Mouse (Mus musculus) macrophage (primary cell): Measurements from ENCODE around the gene Hist1h4c. TPM values are rescaled to one million over a fixed set of nuclear protein-coding genes. Genes with fewer than 3 reads are reported as not detected.

Experiments
- H3K27ac ChIP-seq: fragments of 350-480 bp; formaldehyde crosslinking; 2 replicates; pipeline ENCODE4 v1.9.0; 2021
- H3K36me3 ChIP-seq: fragments of 350-480 bp; formaldehyde crosslinking; 2 replicates; pipeline ENCODE4 v1.9.0; 2021; ENCODE audit errors: inconsistent target
- H3K4me3 ChIP-seq: fragments of 350-480 bp; formaldehyde crosslinking; 2 replicates; pipeline ENCODE4 v1.9.0; 2021; ENCODE audit errors: inconsistent target
- H3K79me2 ChIP-seq: fragments of 350-480 bp; formaldehyde crosslinking; 2 replicates; pipeline ENCODE4 v1.9.0; 2021; ENCODE audit errors: inconsistent target
- WGBS: methylation state at CpG from one replicate; pipeline ENCODE4 v1.1.7; 2026; ENCODE audit warnings: inconsistent platforms; ENCODE audit not compliant: missing documents; 5-methylcytosine and 5-hydroxymethylcytosine counted together
- polyA plus RNA-seq: library from polyadenylated mRNA; stranded (reverse); fragments of 250-400 nt; gene quantifications from 3 replicates; pipeline ENCODE4 v1.2.4, GENCODE M21; 2018; ENCODE audit warnings: inconsistent platforms

Hist1h4c gene
- polyA plus RNA-seq, 1 experiment from 2014 or later: 0.53 TPM

GRCm38 (mm10) chr13:23681990-23682582, 16.2 kb downstream of the Hist1h4c start:
- Histone ChIP-seq H3K27ac (no peak overlapping the region), H3K79me2 (peaks cover 20% of the 10 kb centered on the region; the same call in 1 of the 2 replicates), H3K36me3 (no peaks in the 10 kb centered on the region), H3K4me3 (no peak overlapping the region)
- 93% methylated on average over 6 of the region's 6 CpGs for WGBS

DNA sequence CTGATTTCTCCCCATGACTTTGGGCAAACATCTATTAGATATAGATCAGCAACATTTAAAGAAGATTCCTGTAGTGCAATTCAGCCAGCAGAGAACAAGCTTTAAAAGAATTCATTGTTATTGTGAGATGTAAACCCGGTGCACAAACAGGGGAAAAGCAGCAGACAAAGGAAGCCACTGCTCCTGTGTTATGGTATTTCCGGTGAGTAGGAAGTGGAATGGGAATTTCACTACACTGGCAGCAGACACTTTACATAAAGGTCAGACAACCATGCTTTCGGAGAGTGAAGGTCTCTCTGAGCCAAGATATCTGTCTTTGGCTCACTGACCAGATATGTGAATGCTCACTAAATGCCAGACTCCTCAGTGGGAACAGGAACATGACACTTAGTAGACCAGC, 35.7 kb downstream of the Hist1h4c start:
- no peak overlapping the region for H3K4me3 ChIP-seq
- H3K27ac ChIP-seq: no peak overlapping the region
- H3K36me3 ChIP-seq: no peaks in the 10 kb centered on the region
- no peaks in the 10 kb centered on the region for H3K79me2 ChIP-seq
- 73% methylated on average over 3 of the region's 3 CpGs for WGBS

DNA sequence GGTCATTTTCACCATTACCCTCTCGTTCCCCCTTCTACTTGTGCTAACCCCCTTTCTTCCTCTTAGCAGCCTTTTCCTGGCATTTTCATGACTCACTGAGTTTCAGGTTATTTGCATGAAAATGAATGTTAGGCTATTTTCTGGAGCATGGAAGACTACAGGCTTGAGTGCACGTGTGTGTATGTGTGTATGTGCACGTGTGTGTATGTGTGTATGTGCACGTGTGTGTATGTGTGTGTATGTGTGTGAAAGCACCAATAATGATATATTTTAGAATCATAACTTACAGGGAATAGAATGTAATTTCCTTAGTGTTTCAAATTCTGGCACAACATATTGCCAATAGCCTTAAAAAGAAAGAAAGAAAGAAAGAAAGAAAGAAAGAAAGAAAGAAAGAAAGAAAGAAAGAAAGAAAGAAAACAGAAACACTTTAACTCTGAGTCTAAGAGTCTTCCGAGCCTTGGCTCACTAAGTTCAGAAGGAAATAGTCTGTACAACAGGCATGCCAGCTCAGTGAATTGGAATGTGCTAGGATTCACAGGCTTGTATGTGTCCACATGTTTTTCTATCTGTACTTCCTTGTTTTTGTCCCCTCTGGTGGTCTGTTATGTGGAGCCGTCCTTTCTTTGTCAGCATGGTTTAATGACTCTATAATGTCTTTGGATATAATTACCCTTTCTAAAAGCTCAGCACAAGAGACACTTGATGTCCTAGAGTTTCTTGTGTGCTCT, 38.5 kb downstream of the Hist1h4c start:
- Histone ChIP-seq H3K79me2 (no peaks in the 10 kb centered on the region), H3K27ac (no peak overlapping the region), H3K4me3 (no peak overlapping the region), H3K36me3 (no peaks in the 10 kb centered on the region)
- WGBS: 46% methylated on average over 6 of the region's 6 CpGs

Other genes starting within 250 kb of the Hist1h4c start
- gene Btn1a1, start 232.6 kb downstream of the Hist1h4c start, polyA plus RNA-seq: not detected in 3 replicates
- gene Btn2a2, start 209.6 kb downstream of the Hist1h4c start, polyA plus RNA-seq: not detected in 3 replicates
- 1.0 to 1.9 TPM in 2 of 3 replicates, not detected in the other for gene Hist1h4h, start 167.4 kb downstream of the Hist1h4c start, polyA plus RNA-seq
- gene Hist1h2af, start 164.5 kb downstream of the Hist1h4c start, polyA plus RNA-seq: not detected in 3 replicates
- gene Hist1h3g, start 163.0 kb downstream of the Hist1h4c start, polyA plus RNA-seq: not detected in 3 replicates
- gene Hist1h2bh, start 155.1 kb downstream of the Hist1h4c start, polyA plus RNA-seq: 0.09 to 0.34 TPM (median 0.15 TPM) in 3 replicates
- gene Hist1h3f, start 154.4 kb downstream of the Hist1h4c start, polyA plus RNA-seq: not detected in 3 replicates
- gene Hist1h4f, start 146.8 kb downstream of the Hist1h4c start, polyA plus RNA-seq: not detected in 3 replicates
- 0.05 to 0.10 TPM (median 0.10 TPM) in 3 replicates for gene Hist1h1d, start 145.2 kb downstream of the Hist1h4c start, polyA plus RNA-seq
- 0.26 TPM in 1 of 3 replicates, not detected in the others for gene Hist1h3e, start 136.1 kb downstream of the Hist1h4c start, polyA plus RNA-seq
- 0.70 to 2.0 TPM (median 0.90 TPM) in 3 replicates for gene Hist1h2ae, start 127.2 kb downstream of the Hist1h4c start, polyA plus RNA-seq
- gene Hist1h2bg, start 127.1 kb downstream of the Hist1h4c start, polyA plus RNA-seq: 0.65 to 7.9 TPM (median 2.9 TPM) in 3 replicates
- not detected in 3 replicates for gene Hist1h2bf, start 124.3 kb downstream of the Hist1h4c start, polyA plus RNA-seq
- not detected in 3 replicates for gene Hist1h2ad, start 124.1 kb downstream of the Hist1h4c start, polyA plus RNA-seq
- gene Hist1h3d, start 122.7 kb downstream of the Hist1h4c start, polyA plus RNA-seq: 0.13 to 1.1 TPM in 2 of 3 replicates, not detected in the other
- 0.13 TPM in 1 of 3 replicates, not detected in the others for gene Hist1h4d, start 116.9 kb downstream of the Hist1h4c start, polyA plus RNA-seq
- 0.35 to 1.0 TPM (median 0.76 TPM) in 3 replicates for gene Hist1h2be, start 77.3 kb downstream of the Hist1h4c start, polyA plus RNA-seq
- gene Hist1h1e, start 75.9 kb downstream of the Hist1h4c start, polyA plus RNA-seq: 0.16 to 0.34 TPM (median 0.26 TPM) in 3 replicates
- 0.20 to 0.36 TPM (median 0.33 TPM) in 3 replicates for gene Hist1h2ac, start 14.5 kb downstream of the Hist1h4c start, polyA plus RNA-seq
- 101 to 170 TPM (median 160 TPM) in 3 replicates for gene Hist1h2bc, start 14.3 kb downstream of the Hist1h4c start, polyA plus RNA-seq
- not detected in 3 replicates for gene Hist1h1t, start 2.6 kb downstream of the Hist1h4c start, polyA plus RNA-seq
- 27.7 to 67.4 TPM (median 36.4 TPM) in 3 replicates for gene Hfe, start 12.4 kb upstream of the Hist1h4c start, polyA plus RNA-seq
- 72.8 to 156 TPM (median 87.8 TPM) in 3 replicates for gene Hist1h1c, start 40.4 kb upstream of the Hist1h4c start, polyA plus RNA-seq
- gene Hist1h3c, start 47.1 kb upstream of the Hist1h4c start, polyA plus RNA-seq: not detected in 3 replicates
- not detected in 3 replicates for gene Hist1h2bb, start 48.3 kb upstream of the Hist1h4c start, polyA plus RNA-seq
- gene Hist1h2ab, start 52.7 kb upstream of the Hist1h4c start, polyA plus RNA-seq: not detected in 3 replicates
- not detected in 3 replicates for gene Hist1h3b, start 53.8 kb upstream of the Hist1h4c start, polyA plus RNA-seq
- gene Hist1h4b, start 58.6 kb upstream of the Hist1h4c start, polyA plus RNA-seq: 0.99 TPM in 1 of 3 replicates, not detected in the others
- gene Hist1h4a, start 62.8 kb upstream of the Hist1h4c start, polyA plus RNA-seq: not detected in 3 replicates
- not detected in 3 replicates for gene Hist1h3a, start 63.9 kb upstream of the Hist1h4c start, polyA plus RNA-seq
- 0.43 TPM in 1 of 3 replicates, not detected in the others for gene Hist1h1a, start 65.2 kb upstream of the Hist1h4c start, polyA plus RNA-seq
- not detected in 3 replicates for gene Trim38, start 71.5 kb upstream of the Hist1h4c start, polyA plus RNA-seq
- not detected in 3 replicates for gene Slc17a2, start 108.5 kb upstream of the Hist1h4c start, polyA plus RNA-seq
- gene Slc17a3, start 141.0 kb upstream of the Hist1h4c start, polyA plus RNA-seq: not detected in 3 replicates
- gene Slc17a1, start 169.3 kb upstream of the Hist1h4c start, polyA plus RNA-seq: not detected in 3 replicates
- gene Slc17a4, start 216.6 kb upstream of the Hist1h4c start, polyA plus RNA-seq: not detected in 3 replicates
- not detected in 3 replicates for gene Hist1h2ba, start 235.7 kb upstream of the Hist1h4c start, polyA plus RNA-seq
- gene Hist1h2aa, start 236.0 kb upstream of the Hist1h4c start, polyA plus RNA-seq: not detected in 3 replicates